Mouse (Mus musculus): ENCODE measurements around the gene Sox5. TPM values are rescaled to one million over a fixed set of nuclear protein-coding genes. Genes with fewer than 3 reads are reported as not detected.
"Not testable (repeated sequence)": the region's sequence is repeated elsewhere in the genome, so short reads cannot be mapped to it uniquely, and the experiment has no call there.

Sox5 gene
- polyA plus RNA-seq, 1 experiment from 2014 or later = 33.0 TPM

GRCm38 (mm10) chr6:144183087-144183486, 598.7 kb downstream of the Sox5 start:
- Histone ChIP-seq H3K27me3 (replicated peaks) (no peaks in the 10 kb centered on the region), H3K4me2 (replicated peaks) (no peak overlapping the region), H3K9ac (no peak overlapping the region), H3K4me1 (peaks cover 3% of the 10 kb centered on the region; the same call in 1 of the 2 replicates), H3K4me3 (no peak overlapping the region), H3K36me3 (no peaks in the 10 kb centered on the region), H3K27ac (no peak overlapping the region), H3K9me3 (no peaks in the 10 kb centered on the region)
- ATAC-seq (ENCODE audit: low FRiP score, low read depth) = no peak
- 93% methylated on average over 3 of the region's 3 CpGs for WGBS

- H3K4me3 ChIP-seq; H3K36me3 ChIP-seq; H3K9me3 ChIP-seq; H3K4me1 ChIP-seq; H3K4me2 ChIP-seq (replicated peaks); H3K27ac ChIP-seq; H3K27me3 ChIP-seq (replicated peaks); ATAC-seq (ENCODE audit: low FRiP score, low read depth); H3K9ac ChIP-seq: not testable (repeated sequence)
- 90% methylated on average over 13 of the region's 13 CpGs for WGBS
Measured at GRCm38 (mm10) chr6:144182429-144182828, 599.3 kb downstream of the Sox5 start.

GRCm38 (mm10) chr6:144181083-144181866, 600.5 kb downstream of the Sox5 start:
- no peak overlapping the region for H3K9ac ChIP-seq
- no peaks in the 10 kb centered on the region for H3K9me3 ChIP-seq
- H3K4me1 ChIP-seq = peaks cover 3% of the 10 kb centered on the region; the same call in 1 of the 2 replicates
- H3K27me3 ChIP-seq (replicated peaks) = no peaks in the 10 kb centered on the region
- no peak overlapping the region for H3K4me3 ChIP-seq
- ATAC-seq (ENCODE audit: low FRiP score, low read depth) = no peak
- no peak overlapping the region; the same call in 1 of the 2 replicates for H3K27ac ChIP-seq
- H3K4me2 ChIP-seq (replicated peaks) = peak overlapping the region; percentile 30
- WGBS = 50% methylated on average over 12 of the region's 12 CpGs
- no peaks in the 10 kb centered on the region for H3K36me3 ChIP-seq

GRCm38 (mm10) chr6:144179111-144179510, 602.7 kb downstream of the Sox5 start:
- no peaks in the 10 kb centered on the region for H3K36me3 ChIP-seq
- no peak overlapping the region for H3K9ac ChIP-seq
- ATAC-seq (ENCODE audit: low FRiP score, low read depth) = no peak
- H3K27me3 ChIP-seq (replicated peaks) = no peaks in the 10 kb centered on the region
- 79% methylated on average over 3 of the region's 3 CpGs for WGBS
- H3K4me2 ChIP-seq (replicated peaks) = no peak overlapping the region
- H3K27ac ChIP-seq = no peak overlapping the region
- no peaks in the 10 kb centered on the region for H3K9me3 ChIP-seq
- H3K4me1 ChIP-seq = peaks cover 9% of the 10 kb centered on the region
- no peak overlapping the region for H3K4me3 ChIP-seq

- Histone ChIP-seq H3K27me3 (replicated peaks) (no peaks in the 10 kb centered on the region), H3K27ac (no peak overlapping the region)
- 87% methylated on average over 5 of the region's 5 CpGs for WGBS
Measured at GRCm38 (mm10) chr6:144176674-144177073, 605.1 kb downstream of the Sox5 start.

DNA sequence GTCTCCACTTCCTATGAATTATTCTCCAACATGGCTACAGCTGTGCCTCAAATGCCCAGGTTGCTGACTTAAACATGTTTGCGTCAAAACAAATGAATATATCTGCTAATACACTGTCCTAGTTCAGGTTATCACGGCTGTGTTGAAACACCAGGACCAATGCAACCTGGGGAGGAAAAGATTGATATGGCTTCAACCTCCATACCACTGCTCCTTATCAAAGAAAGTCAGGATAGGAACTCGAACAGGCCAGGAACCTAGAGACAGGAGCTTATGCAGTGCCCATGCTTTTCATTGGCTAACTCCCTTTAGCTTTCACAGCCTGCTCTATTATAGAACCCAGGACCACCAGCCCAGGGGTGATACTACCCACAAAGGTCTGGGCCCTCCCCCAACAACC, 606.2 kb downstream of the Sox5 start:
- no peaks in the 10 kb centered on the region for H3K9me3 ChIP-seq
- no peaks in the 10 kb centered on the region for H3K36me3 ChIP-seq
- no peak overlapping the region for H3K9ac ChIP-seq
- ATAC-seq (ENCODE audit: low FRiP score, low read depth) = no peak
- no peak overlapping the region for H3K4me2 ChIP-seq (replicated peaks)
- peaks cover 7% of the 10 kb centered on the region for H3K4me1 ChIP-seq
- no peak overlapping the region for H3K27ac ChIP-seq
- no peaks in the 10 kb centered on the region for H3K27me3 ChIP-seq (replicated peaks)
- no peak overlapping the region for H3K4me3 ChIP-seq
- WGBS = 90% methylated on average over 3 of the region's 3 CpGs

More at GRCm38 (mm10) chr6:144176674-144177073, 605.1 kb downstream of the Sox5 start:
- no peak for ATAC-seq (ENCODE audit: low FRiP score, low read depth)
- no peak overlapping the region for H3K9ac ChIP-seq
- H3K9me3 ChIP-seq = no peaks in the 10 kb centered on the region
- no peak overlapping the region for H3K4me2 ChIP-seq (replicated peaks)
- no peaks in the 10 kb centered on the region for H3K36me3 ChIP-seq
- H3K4me3 ChIP-seq = no peak overlapping the region
- H3K4me1 ChIP-seq = peaks cover 10% of the 10 kb centered on the region

GRCm38 (mm10) chr6:144170541-144170940, 611.2 kb downstream of the Sox5 start:
- Histone ChIP-seq H3K9ac (no peak overlapping the region), H3K4me3 (no peak overlapping the region), H3K27ac (no peak overlapping the region), H3K4me2 (replicated peaks) (no peak overlapping the region), H3K9me3 (no peaks in the 10 kb centered on the region), H3K4me1 (peaks cover 31% of the 10 kb centered on the region), H3K27me3 (replicated peaks) (no peaks in the 10 kb centered on the region), H3K36me3 (no peaks in the 10 kb centered on the region)
- WGBS = 86% methylated on average over 4 of the region's 4 CpGs
- no peak for ATAC-seq (ENCODE audit: low FRiP score, low read depth)

GRCm38 (mm10) chr6:144169791-144170190, 612.0 kb downstream of the Sox5 start:
- H3K4me2 ChIP-seq (replicated peaks) = no peak overlapping the region
- WGBS = 11% methylated on average over 4 of the region's 4 CpGs
- H3K27me3 ChIP-seq (replicated peaks) = no peaks in the 10 kb centered on the region
- no peak overlapping the region for H3K9ac ChIP-seq
- H3K27ac ChIP-seq = no peak overlapping the region
- no peaks in the 10 kb centered on the region for H3K36me3 ChIP-seq
- no peak overlapping the region for H3K4me3 ChIP-seq
- ATAC-seq (ENCODE audit: low FRiP score, low read depth) = no peak
- H3K4me1 ChIP-seq = peaks cover 31% of the 10 kb centered on the region
- no peaks in the 10 kb centered on the region for H3K9me3 ChIP-seq

DNA sequence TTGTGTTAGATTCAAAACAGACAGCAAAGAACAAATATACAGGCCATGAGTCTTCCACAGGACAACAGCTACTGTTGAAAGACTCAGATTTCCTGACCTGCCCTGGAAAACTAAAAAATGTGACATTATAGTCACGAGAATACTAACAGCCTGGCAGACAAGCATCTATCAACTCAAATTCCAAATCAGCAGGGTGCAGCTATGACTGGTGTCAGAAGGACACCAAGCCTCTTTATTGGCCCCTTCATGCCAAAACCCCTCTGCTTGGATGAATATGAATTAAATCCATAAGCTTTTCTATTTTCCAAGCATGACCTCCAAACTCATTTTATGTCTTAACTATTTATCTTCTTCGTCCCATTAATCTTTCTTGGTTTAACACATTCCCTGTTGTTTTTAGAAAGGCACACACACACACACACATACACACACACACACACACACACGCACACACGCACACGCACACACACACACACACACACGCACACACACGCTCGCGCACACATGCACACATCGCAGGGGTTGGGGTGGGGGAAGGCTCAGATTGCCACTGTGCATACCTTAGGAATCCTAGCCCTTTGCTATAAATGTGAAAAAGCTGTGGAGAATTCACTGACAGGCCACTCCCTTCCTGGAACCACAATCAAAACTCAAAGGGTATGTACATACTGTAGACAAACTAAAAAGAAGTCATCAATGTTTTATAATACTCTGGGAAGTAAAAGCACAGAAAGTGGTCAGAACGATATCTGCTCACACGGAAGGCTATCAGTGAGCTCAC, 612.9 kb downstream of the Sox5 start:
- no peaks in the 10 kb centered on the region for H3K27me3 ChIP-seq (replicated peaks)
- WGBS = 72% methylated on average over 12 of the region's 12 CpGs
- H3K4me1 ChIP-seq = peaks cover 24% of the 10 kb centered on the region
- H3K4me3 ChIP-seq = no peak overlapping the region
- ATAC-seq (ENCODE audit: low FRiP score, low read depth) = no peak
- H3K9ac ChIP-seq = no peak overlapping the region
- H3K9me3 ChIP-seq = no peaks in the 10 kb centered on the region
- H3K4me2 ChIP-seq (replicated peaks) = no peak overlapping the region
- no peaks in the 10 kb centered on the region for H3K36me3 ChIP-seq
- no peak overlapping the region for H3K27ac ChIP-seq

- Histone ChIP-seq H3K27ac (no peak overlapping the region), H3K9ac (no peak overlapping the region), H3K36me3 (no peaks in the 10 kb centered on the region), H3K4me3 (no peak overlapping the region), H3K4me2 (replicated peaks) (no peak overlapping the region), H3K27me3 (replicated peaks) (no peaks in the 10 kb centered on the region), H3K9me3 (no peaks in the 10 kb centered on the region), H3K4me1 (peaks cover 24% of the 10 kb centered on the region)
- no peak for ATAC-seq (ENCODE audit: low FRiP score, low read depth)
- WGBS = 96% methylated on average over 7 of the region's 7 CpGs
Measured at GRCm38 (mm10) chr6:144167058-144167457, 614.7 kb downstream of the Sox5 start.

DNA sequence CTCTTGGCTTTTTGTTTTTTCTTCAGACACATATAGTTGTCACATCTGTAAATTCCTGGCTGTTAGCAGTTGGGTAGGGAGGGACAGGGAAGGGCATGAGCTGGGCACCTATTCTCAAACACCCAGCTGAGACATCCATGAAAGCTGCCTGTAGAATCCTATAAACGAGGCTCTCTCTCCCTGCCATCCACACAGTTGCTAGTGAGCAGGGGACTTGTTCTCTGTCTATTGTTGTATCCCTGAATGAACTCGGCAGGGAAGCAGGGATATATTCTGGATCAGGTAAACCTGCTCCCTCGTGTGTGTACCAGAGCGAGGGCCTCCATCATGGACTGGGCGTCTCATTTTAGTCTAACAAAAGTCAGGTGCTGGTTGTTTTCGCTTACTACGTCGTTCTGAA, 615.1 kb downstream of the Sox5 start:
- Histone ChIP-seq H3K4me1 (peaks cover 24% of the 10 kb centered on the region), H3K36me3 (no peaks in the 10 kb centered on the region), H3K4me2 (replicated peaks) (no peak overlapping the region; the same call in 1 of the 2 replicates), H3K27ac (no peak overlapping the region), H3K9me3 (no peaks in the 10 kb centered on the region), H3K9ac (no peak overlapping the region), H3K27me3 (replicated peaks) (no peaks in the 10 kb centered on the region), H3K4me3 (no peak overlapping the region)
- 0 out of 2 replicates have a peak, but pooled peaks have one; percentile 41 for ATAC-seq (ENCODE audit: low FRiP score, low read depth)
- 53% methylated on average over 8 of the region's 8 CpGs for WGBS

GRCm38 (mm10) chr6:144166104-144166503, 615.7 kb downstream of the Sox5 start:
- H3K4me3 ChIP-seq = no peak overlapping the region
- no peaks in the 10 kb centered on the region for H3K27me3 ChIP-seq (replicated peaks)
- H3K4me2 ChIP-seq (replicated peaks) = peak overlapping the region; percentile 39
- 5% methylated on average over 8 of the region's 8 CpGs for WGBS
- ATAC-seq (ENCODE audit: low FRiP score, low read depth) = peak; percentile 87
- no peaks in the 10 kb centered on the region for H3K9me3 ChIP-seq
- H3K9ac ChIP-seq = no peak overlapping the region
- no peak overlapping the region for H3K27ac ChIP-seq
- H3K36me3 ChIP-seq = no peaks in the 10 kb centered on the region
- H3K4me1 ChIP-seq = peaks cover 24% of the 10 kb centered on the region
